Mouse (Mus musculus) heart, embryonic 10.5 days (tissue): ENCODE data around the gene Kif18a. TPM values are rescaled to one million over a fixed set of nuclear protein-coding genes. Genes with fewer than 3 reads are reported as not detected.

Source experiments
- DNase-seq: peaks from one replicate; pipeline ENCODE4 v3.0.0-alpha.2; 2017; ENCODE audit warnings: low spot score
- H3K27ac ChIP-seq: fragments of 300-500 bp; sonication (generic); 2 replicates; pipeline ENCODE4 v1.5.1; 2016; ENCODE audit warnings: mild to moderate bottlenecking
- H3K27me3 ChIP-seq: fragments of 300-500 bp; sonication (generic); 2 replicates; pipeline ENCODE4 v1.6.1; 2016; ENCODE audit warnings: mild to moderate bottlenecking; ENCODE audit not compliant: poor library complexity, insufficient read depth, severe bottlenecking
- H3K36me3 ChIP-seq: fragments of 300-500 bp; sonication (generic); 2 replicates; pipeline ENCODE4 v1.6.1; 2016; ENCODE audit warnings: mild to moderate bottlenecking, moderate library complexity
- H3K4me1 ChIP-seq: fragments of 300-500 bp; sonication (generic); 2 replicates; pipeline ENCODE4 v1.6.1; 2016; ENCODE audit warnings: mild to moderate bottlenecking
- H3K4me3 ChIP-seq: fragments of 300-500 bp; sonication (generic); 2 replicates; pipeline ENCODE4 v1.5.1; 2016; ENCODE audit warnings: mild to moderate bottlenecking, moderate library complexity
- H3K9me3 ChIP-seq: fragments of 300-500 bp; sonication (generic); 2 replicates; pipeline ENCODE4 v1.6.1; 2016; ENCODE audit warnings: mild to moderate bottlenecking, moderate library complexity
- WGBS: fragments of 180-500 bp; shearing (Covaris S2); methylation state at CpG from one replicate; pipeline ENCODE4 v1.1.7; 2016; 5-methylcytosine and 5-hydroxymethylcytosine counted together
- polyA plus RNA-seq: library from polyadenylated mRNA; unstranded; fragments of >200 nt; fragmentation: Nextera tagmentation; extraction: Ambion mirVana; gene quantifications from 2 replicates; pipeline ENCODE4 v1.2.1, GENCODE M21; 2016

Kif18a gene
- polyA plus RNA-seq, 1 experiment from 2014 or later = 17.7 TPM

DNA sequence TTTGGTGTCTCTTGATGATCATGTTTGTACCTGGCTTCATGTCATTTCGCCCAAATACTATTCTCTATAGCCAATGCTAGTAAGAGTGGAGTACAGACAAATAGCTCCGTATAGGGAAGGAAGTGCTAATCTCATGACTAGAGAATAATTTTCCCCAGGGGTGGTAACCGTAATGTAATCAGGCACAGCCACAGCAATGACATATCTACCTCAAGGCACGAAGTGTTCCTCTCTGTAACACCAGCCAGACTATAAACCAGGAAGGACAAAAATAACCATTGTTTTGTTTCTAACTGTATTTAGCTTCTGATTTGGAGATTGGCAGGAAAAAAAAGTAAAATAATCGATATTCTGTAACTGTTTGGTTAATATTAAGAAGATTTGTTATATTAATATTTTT is 108.2 kb downstream of the Kif18a start:
- WGBS = 66% methylated on average over 5 of the region's 5 CpGs
- no peaks in the 10 kb centered on the region for H3K27me3 ChIP-seq
- no peaks in the 10 kb centered on the region for H3K9me3 ChIP-seq
- no peaks in the 10 kb centered on the region for H3K4me1 ChIP-seq
- H3K4me3 ChIP-seq = no peak overlapping the region
- H3K27ac ChIP-seq = no peak overlapping the region
- no peaks in the 10 kb centered on the region for H3K36me3 ChIP-seq
- DNase-seq = no peak

- no peak for DNase-seq
- no peak overlapping the region for H3K27ac ChIP-seq
- H3K9me3 ChIP-seq = no peaks in the 10 kb centered on the region
- no peaks in the 10 kb centered on the region for H3K27me3 ChIP-seq
- H3K4me1 ChIP-seq = no peaks in the 10 kb centered on the region
- H3K4me3 ChIP-seq = no peak overlapping the region
- H3K36me3 ChIP-seq = no peaks in the 10 kb centered on the region
- WGBS = 41% methylated on average over 1 of the region's 1 CpGs
These were observed 109.4 kb downstream of the Kif18a start for GRCm38 (mm10) chr2:109389977-109390376.

Other genes with a start within 250 kb of the Kif18a start
- 12.6 and 14.5 TPM in 2 replicates for gene Mettl15, start within 50 bp of the Kif18a start, polyA plus RNA-seq